In genomic region chr5:144255632-144256540, GRCm38 (mm10) we compare ENCODE assay signal across 8 mouse cellular contexts. TPM values are rescaled to one million over a fixed set of nuclear protein-coding genes. Genes with fewer than 3 reads are reported as not detected.
DNase-seq lines count a peak whose midpoint lies in the region; ATAC-seq and TF ChIP-seq lines count a peak whose summit lies in the region.

No protein-coding gene starts in this region.

- TF ChIP-seq EP300 in heart, postnatal 0 days (IDR thresholded peaks at IDR 0.05; ENCODE audit: low read depth), result 0 out of 2 replicates have a peak, but pooled peaks have one; percentile 54
- TF ChIP-seq EP300 in lung, postnatal 0 days (IDR thresholded peaks at IDR 0.05), result peak; percentile 45; the same call in 1 of the 2 replicates

- peak; percentile 25 for ATAC-seq in CD4-positive, CD25-positive, alpha-beta regulatory T cell, adult 4 months
- ATAC-seq in erythroid progenitor cell, adult 5-6 weeks (replicated peaks; ENCODE audit: low FRiP score, poor library complexity, severe bottlenecking), result 0 out of 2 replicates have a peak, but pooled peaks have one; percentile 8
- ATAC-seq in heart, postnatal 0 days (ENCODE audit: insufficient read depth, low read depth), result peak; percentile 52
- peak; percentile 28 for ATAC-seq in lung, postnatal 0 days

- DNase-seq in adrenal gland, postnatal 36 days, result peak; percentile 54 to 66
- DNase-seq in heart, postnatal 0 days (ENCODE audit: low spot score), result peak; percentile 62
- DNase-seq in kidney, postnatal 14 days, result peak; percentile 71
- DNase-seq in lung, postnatal 0 days (ENCODE audit: low spot score), result peak; percentile 77
- peak; percentile 43 for DNase-seq in thymus, adult 2 months

- H3K4me2 ChIP-seq in heart, postnatal 0 days (ENCODE audit: low read depth, low read length), result peak overlapping the region; percentile 91
- H3K4me2 ChIP-seq in lung, postnatal 0 days (replicated peaks; ENCODE audit: low read depth, low read length), result peak overlapping the region; percentile 76

- H3K27me3 ChIP-seq in heart, postnatal 0 days (ENCODE audit: control insufficient read depth, insufficient read depth, low read length), result no peaks in the 10 kb centered on the region
- no peaks in the 10 kb centered on the region for H3K27me3 ChIP-seq in lung, postnatal 0 days (replicated peaks; ENCODE audit: insufficient read depth, low read length)
- H3K27me3 ChIP-seq in thymus, adult 2 months (ENCODE audit: control insufficient read depth, insufficient read depth, low read length), result no peaks in the 10 kb centered on the region

- H3K9ac ChIP-seq in heart, postnatal 0 days (replicated peaks; ENCODE audit: low read depth, low read length), result peak overlapping the region; percentile 99
- peak overlapping the region; percentile 97 for H3K9ac ChIP-seq in lung, postnatal 0 days (replicated peaks; ENCODE audit: low read depth)

- peak overlapping the region; percentile 99 for H3K27ac ChIP-seq in heart, postnatal 0 days (ENCODE audit: low read depth)
- peak overlapping the region; percentile 98 for H3K27ac ChIP-seq in lung, postnatal 0 days (ENCODE audit: low read length)
- 0 out of 2 replicates have a peak overlapping the region, but pooled peaks have one; percentile 8 for H3K27ac ChIP-seq in olfactory bulb, adult 2 months (ENCODE audit: insufficient read depth, low read depth, low read length)
- no peak overlapping the region for H3K27ac ChIP-seq in thymus, adult 2 months (ENCODE audit: control insufficient read depth, insufficient read depth, low read length)

- H3K36me3 ChIP-seq in heart, postnatal 0 days (replicated peaks; ENCODE audit: control insufficient read depth, insufficient read depth, low read length), result peaks cover 8% of the 10 kb centered on the region; the same call in 1 of the 2 replicates
- 0 out of 2 replicates have a peak, but pooled peaks cover 4% of the 10 kb centered on the region for H3K36me3 ChIP-seq in lung, postnatal 0 days (ENCODE audit: insufficient read depth, low read length)
- H3K36me3 ChIP-seq in thymus, adult 2 months (ENCODE audit: control insufficient read depth, insufficient read depth, low read length), result no peaks in the 10 kb centered on the region

- peak overlapping the region; percentile 99 for H3K4me3 ChIP-seq in heart, postnatal 0 days (ENCODE audit: low read depth, low read length)
- H3K4me3 ChIP-seq in lung, postnatal 0 days (ENCODE audit: low read depth, low read length), result peak overlapping the region; percentile 99
- H3K4me3 ChIP-seq in olfactory bulb, adult 2 months (ENCODE audit: insufficient read depth, low read depth, low read length), result peak overlapping the region; percentile 88
- H3K4me3 ChIP-seq in thymus, adult 2 months (ENCODE audit: control insufficient read depth, insufficient read depth, low read length), result peak overlapping the region; percentile 58

- no peaks in the 10 kb centered on the region for H3K9me3 ChIP-seq in heart, postnatal 0 days (replicated peaks; ENCODE audit: control insufficient read depth, low read length)
- no peaks in the 10 kb centered on the region for H3K9me3 ChIP-seq in lung, postnatal 0 days (ENCODE audit: low read length)

- no peak for TF ChIP-seq CTCF in heart, postnatal 0 days (IDR thresholded peaks at IDR 0.05; ENCODE audit: low read depth)
- peak; percentile 40 for TF ChIP-seq CTCF in lung, postnatal 0 days (IDR thresholded peaks at IDR 0.05)
- no peak for TF ChIP-seq CTCF in olfactory bulb, adult 2 months (IDR thresholded peaks at IDR 0.05; ENCODE audit: insufficient read depth, low read depth, low read length)
- no peak for TF ChIP-seq CTCF in thymus, adult 2 months (IDR thresholded peaks at IDR 0.05; ENCODE audit: borderline replicate concordance, control insufficient read depth, extremely low read depth, insufficient read depth, low read length, poor library complexity)

- WGBS in heart, postnatal 0 days, result under 1% methylated on average over 38 of the region's 40 CpGs
- WGBS in lung, postnatal 0 days, result under 1% methylated on average over 28 of the region's 40 CpGs
- WGBS in olfactory bulb, adult 2 months, result under 1% methylated on average over 39 of the region's 40 CpGs
- 1% methylated on average over 40 of the region's 40 CpGs for WGBS in thymus, adult 2 months

- peaks cover 42% of the 10 kb centered on the region for H3K4me1 ChIP-seq in heart, postnatal 0 days (ENCODE audit: control insufficient read depth, insufficient read depth)
- H3K4me1 ChIP-seq in lung, postnatal 0 days (ENCODE audit: insufficient read depth, low read depth, low read length), result peaks cover 21% of the 10 kb centered on the region
- peaks cover 50% of the 10 kb centered on the region for H3K4me1 ChIP-seq in olfactory bulb, adult 2 months (ENCODE audit: control insufficient read depth, insufficient read depth, low read length)
- H3K4me1 ChIP-seq in thymus, adult 2 months (replicated peaks; ENCODE audit: control insufficient read depth, insufficient read depth, low read length), result peaks cover 41% of the 10 kb centered on the region

- no peak for TF ChIP-seq POLR2A in olfactory bulb, adult 2 months (IDR thresholded peaks at IDR 0.05; ENCODE audit: insufficient read depth, low read depth, low read length)
- TF ChIP-seq POLR2A in thymus, adult 2 months (IDR thresholded peaks at IDR 0.05; ENCODE audit: control insufficient read depth, extremely low read depth, insufficient read depth, low read length, poor library complexity), result no peak

RNA-seq across cellular contexts. Expression of gene Bri3, which starts 11.6 kb away (rescaled TPM):
- polyA plus RNA-seq in CD4-positive, CD25-positive, alpha-beta regulatory T cell, adult 4 months (2017; shearing (Covaris generic)), result 1 to 10 TPM; 2.6 to 5.2 TPM
- total RNA-seq in adrenal gland, postnatal 36 days (2021), result 100 to 1,000 TPM; 115 to 151 TPM
- 20.1 and 20.5 TPM in 2 replicates for total RNA-seq in erythroid progenitor cell, adult 5-6 weeks (2015; ENCODE audit: low replicate concordance)
- 3.0 and 4.9 TPM in 2 replicates for total RNA-seq in erythroid progenitor cell, adult 5-6 weeks (2017; ENCODE audit: low replicate concordance)
- 51.3 and 71.0 TPM in 2 replicates for total RNA-seq in heart, postnatal 0 days (2014; rRNA removed; ENCODE audit: low replicate concordance)
- 278 and 304 TPM in 2 replicates for polyA plus RNA-seq in heart, postnatal 0 days (2015; fragmentation: Nextera tagmentation; extraction: Ambion mirVana)
- 278 and 286 TPM in 2 replicates for polyA plus RNA-seq in lung, postnatal 0 days (2015; fragmentation: Nextera tagmentation; extraction: Ambion mirVana)
- polyA plus RNA-seq in olfactory bulb, adult 2 months (2012; ENCODE audit: insufficient read depth, insufficient read length, low replicate concordance, missing spikeins), result not detected in 2 replicates
- 70.8 and 76.9 TPM in 2 replicates for polyA plus RNA-seq in thymus, adult 2 months (2012; rRNA removed)

RNA-seq across cellular contexts. Expression of gene Tecpr1, which starts 32.5 kb away (rescaled TPM):
- polyA plus RNA-seq in CD4-positive, CD25-positive, alpha-beta regulatory T cell, adult 4 months (2017; shearing (Covaris generic)), result 100 to 1,000 TPM in 1 of 2 experiments, 10 to 100 TPM in 1; 78.5 to 109 TPM
- total RNA-seq in adrenal gland, postnatal 36 days (2021), result 100 to 1,000 TPM in 1 of 2 experiments, 10 to 100 TPM in 1; 92.8 to 111 TPM
- 2.9 and 8.3 TPM in 2 replicates for total RNA-seq in erythroid progenitor cell, adult 5-6 weeks (2015; ENCODE audit: low replicate concordance)
- 2.1 and 6.2 TPM in 2 replicates for total RNA-seq in erythroid progenitor cell, adult 5-6 weeks (2017; ENCODE audit: low replicate concordance)
- 19.2 and 28.3 TPM in 2 replicates for total RNA-seq in heart, postnatal 0 days (2014; rRNA removed; ENCODE audit: low replicate concordance)
- 11.7 and 13.5 TPM in 2 replicates for polyA plus RNA-seq in heart, postnatal 0 days (2015; fragmentation: Nextera tagmentation; extraction: Ambion mirVana)
- polyA plus RNA-seq in lung, postnatal 0 days (2015; fragmentation: Nextera tagmentation; extraction: Ambion mirVana), result 34.1 and 35.0 TPM in 2 replicates
- polyA plus RNA-seq in olfactory bulb, adult 2 months (2012; ENCODE audit: insufficient read depth, insufficient read length, low replicate concordance, missing spikeins), result 771 TPM in 1 of 2 replicates, not detected in the other
- 220 and 240 TPM in 2 replicates for polyA plus RNA-seq in thymus, adult 2 months (2012; rRNA removed)
